Mouse (Mus musculus) erythroblast, embryonic 14.5 days (primary cell): Measurements from ENCODE around the gene Cacng8.

Experiments
- GATA1 ChIP-seq: IDR thresholded peaks from 2 replicates; pipeline ENCODE4 v1.6.1; 2012; ENCODE audit warnings: low read length, inconsistent platforms, mixed read lengths
- TAL1 ChIP-seq: IDR thresholded peaks from 3 replicates; pipeline ENCODE4 v1.6.1; 2012; ENCODE audit warnings: low read length, inconsistent platforms, mixed read lengths

DNA sequence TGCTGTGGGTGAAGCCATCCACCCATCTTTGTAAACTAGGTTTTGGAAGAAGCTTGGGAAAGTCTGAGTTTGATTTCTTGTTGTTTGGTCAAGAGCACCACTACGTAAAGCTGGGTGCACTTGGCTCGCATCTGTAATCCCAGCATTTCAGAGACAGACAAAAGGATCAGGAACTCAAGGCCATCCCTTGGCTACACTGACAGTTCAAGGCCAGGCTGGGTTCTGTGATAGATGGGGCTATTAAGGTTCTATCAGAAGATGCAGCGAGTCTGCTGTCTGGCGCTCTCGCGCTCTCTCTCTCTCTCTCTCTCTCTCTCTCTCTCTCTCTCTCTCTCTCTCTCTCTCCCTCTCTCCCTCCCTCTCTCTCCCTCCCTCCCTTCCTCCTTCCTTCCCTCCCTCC, 35.6 kb upstream of the Cacng8 start:
- TF ChIP-seq GATA1 (no peak), TAL1 (no peak)
